Mouse (Mus musculus) adipocyte (in vitro differentiated cells): ENCODE measurements around the gene Pex6.

Experiments
- DNase-seq: peaks from one replicate; pipeline ENCODE4 v3.0.0-alpha.2; 2016; ENCODE audit warnings: low spot score

Pex6 gene

DNA sequence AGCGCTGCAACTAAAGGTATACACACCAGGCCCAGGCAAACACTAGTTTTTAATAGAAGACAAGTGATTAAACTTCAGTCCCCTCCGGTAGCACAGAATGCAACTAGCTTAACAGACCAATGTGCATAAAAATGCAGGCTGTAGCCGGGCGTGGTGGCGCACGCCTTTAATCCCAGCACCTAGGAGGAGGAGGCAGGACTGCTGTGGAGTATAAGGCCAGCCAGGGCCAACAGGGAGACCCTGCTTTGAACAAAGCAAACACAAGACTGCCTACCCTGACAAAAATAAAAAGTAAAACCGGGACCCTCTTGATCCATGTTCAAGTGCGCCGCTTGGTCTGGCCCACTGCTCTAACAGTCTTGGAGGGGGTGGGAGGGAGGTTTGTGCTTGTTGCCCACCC is 63.8 kb downstream of the Pex6 start:
- no peak for DNase-seq
